Mouse (Mus musculus): ENCODE measurements at regions not wholly inside any gene's neighbourhood (a gene's known extent, or its start where the extent isn't known, plus 50 kb on each side); places are given as distances from the start of the nearest gene placed in this dataset.
A peak's percentile ranks its signal among the peaks of the same experiment; 100 is the strongest.

DNA sequence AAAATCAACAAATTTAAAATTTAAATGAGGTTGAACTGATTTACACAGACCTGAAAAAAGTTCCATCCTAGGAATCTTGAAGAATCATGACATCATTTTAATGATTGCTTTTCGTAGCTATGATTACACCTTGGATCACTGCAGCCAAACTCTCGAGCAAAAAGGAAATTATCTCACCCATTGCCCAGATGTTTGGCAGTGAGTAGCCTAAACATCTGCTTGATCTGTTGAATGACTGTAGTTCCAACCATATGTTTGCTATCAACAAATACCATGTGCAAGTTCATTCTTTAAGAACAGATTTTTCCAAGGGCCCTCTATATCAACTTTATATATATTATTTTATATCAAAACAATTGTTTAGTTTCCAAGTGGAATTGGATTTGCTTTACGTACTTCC is 296.6 kb downstream of the Dmac1 start:
- intact Hi-C loops (cut with DNase I): no loop called here

DNA sequence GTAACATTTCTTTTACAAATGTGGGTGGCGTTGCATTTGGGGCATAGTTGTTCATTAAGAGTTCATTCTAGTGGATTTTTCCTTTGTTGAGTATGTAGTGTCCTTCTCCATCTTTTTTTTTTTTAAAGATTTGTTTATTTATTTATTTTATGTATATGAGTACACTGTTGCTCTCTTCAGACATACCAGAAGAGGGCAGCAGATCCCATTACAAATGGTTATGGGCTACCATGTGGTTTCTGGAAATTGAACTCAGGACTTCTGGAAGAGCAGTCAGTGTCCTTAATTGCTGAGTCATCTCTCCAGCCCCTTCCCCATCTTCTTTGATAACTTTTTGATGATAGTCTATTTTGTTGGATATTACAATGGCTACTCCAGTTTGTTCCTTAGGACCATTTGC is 306.0 kb downstream of the Dmac1 start:
- peak in 1 of 2 experiments; percentile 8 for DNase-seq (ENCODE audit: low spot score in 2 of 2)
- intact Hi-C loops (cut with DNase I): no loop called here

More for the DNA sequence above, 296.6 kb downstream of the Dmac1 start:
- DNase-seq (ENCODE audit: low spot score in 2 of 2): no peak

Data from left cerebral cortex, postnatal 25 days (tissue).